Mouse (Mus musculus): ENCODE data around the gene H2-Ab1.
"Not testable (repeated sequence)": the region's sequence is repeated elsewhere in the genome, so short reads cannot be mapped to it uniquely, and the experiment has no call there.

Gene H2-Ab1

DNA sequence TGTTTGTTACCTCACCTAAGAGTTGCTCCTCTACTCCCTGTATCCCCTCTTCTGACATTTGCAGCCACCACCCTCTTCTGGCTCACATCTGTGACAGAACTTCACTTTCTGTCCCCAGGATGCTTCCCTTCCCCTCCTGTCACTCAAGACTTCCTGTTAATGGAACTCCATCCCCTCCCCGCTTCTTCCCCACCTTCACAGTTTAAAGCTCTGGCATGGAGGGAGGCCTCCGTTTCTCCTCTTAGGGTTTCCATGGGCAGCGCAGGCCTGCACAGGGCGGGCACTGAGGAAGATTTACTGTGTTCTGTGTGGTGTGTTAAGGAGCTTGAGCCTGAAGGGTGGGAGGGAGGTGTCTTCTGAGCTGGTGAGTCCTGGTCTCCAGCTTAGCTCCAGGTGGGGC is 50.7 kb downstream of the H2-Ab1 start:
- no peak for DNase-seq (ENCODE audit: low read depth, low spot score)

DNA sequence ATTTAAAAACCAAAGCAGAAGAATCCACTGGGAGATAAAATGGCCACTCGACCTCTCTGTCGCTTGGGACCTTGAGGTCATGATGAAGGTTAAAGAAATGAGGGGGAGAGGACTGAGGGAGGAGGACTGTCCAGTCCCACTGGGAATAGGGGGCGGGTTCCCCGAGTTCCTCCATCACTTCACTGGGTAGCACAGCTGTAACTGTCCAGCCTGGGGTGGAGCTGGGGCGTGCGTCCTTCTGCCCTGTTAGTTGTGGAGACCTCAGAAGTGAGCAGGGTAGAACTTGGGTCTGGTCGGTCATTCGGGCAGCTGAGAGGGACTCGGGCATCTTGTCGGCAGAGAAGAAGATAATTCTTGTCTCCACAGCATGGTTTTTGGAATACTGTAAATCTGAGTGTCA is 51.7 kb downstream of the H2-Ab1 start:
- no peak for DNase-seq (ENCODE audit: low read depth, low spot score)

DNA sequence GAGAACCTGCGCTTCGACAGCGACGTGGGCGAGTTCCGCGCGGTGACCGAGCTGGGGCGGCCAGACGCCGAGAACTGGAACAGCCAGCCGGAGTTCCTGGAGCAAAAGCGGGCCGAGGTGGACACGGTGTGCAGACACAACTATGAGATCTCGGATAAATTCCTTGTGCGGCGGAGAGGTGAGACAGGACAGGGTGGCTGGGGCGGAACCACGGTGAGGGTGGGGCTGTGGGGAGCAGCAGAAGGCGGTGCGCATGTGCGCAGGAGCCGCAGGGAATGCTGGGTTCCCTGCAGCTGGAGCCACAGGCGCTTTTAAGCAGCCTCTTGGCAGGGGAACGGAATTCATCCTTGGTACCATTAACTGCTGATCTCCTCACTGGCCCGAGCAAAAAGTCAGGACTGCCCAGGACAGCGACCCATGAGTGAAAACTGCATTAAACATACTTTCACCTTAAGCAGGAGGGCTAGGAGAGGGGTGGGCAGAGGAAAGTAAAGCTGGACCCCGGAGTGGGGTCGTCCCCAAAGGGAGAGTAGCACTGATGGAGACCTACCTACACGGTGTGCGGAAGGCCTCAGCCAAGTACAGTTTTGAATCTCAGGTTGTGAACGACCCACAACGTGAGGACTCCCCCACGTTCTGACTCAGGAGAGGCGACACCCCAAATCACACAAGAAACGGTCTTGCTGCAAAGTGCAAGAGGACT is 52.3 kb downstream of the H2-Ab1 start:
- no peak for DNase-seq (ENCODE audit: low read depth, low spot score)

DNA sequence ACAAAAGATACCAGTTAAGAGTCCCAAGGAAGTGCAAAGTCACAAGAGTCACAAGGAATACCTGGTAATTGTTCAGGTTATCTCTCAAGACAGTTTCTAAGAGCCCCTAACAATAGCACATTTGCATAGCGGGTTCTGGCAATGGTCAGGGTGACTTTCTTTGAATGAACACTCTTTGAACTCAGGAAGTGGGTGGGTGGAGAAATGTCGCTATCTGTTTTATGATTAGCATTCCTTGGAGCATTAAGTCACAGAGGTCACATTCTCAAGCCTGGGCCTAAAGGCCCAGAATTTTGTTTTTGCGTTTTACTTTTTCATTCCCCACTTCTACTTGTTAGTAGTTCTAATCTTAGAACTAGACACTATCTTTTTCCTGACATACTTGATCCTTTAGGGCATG is 53.0 kb downstream of the H2-Ab1 start:
- DNase-seq (ENCODE audit: low read depth, low spot score) = not testable (repeated sequence)

DNA sequence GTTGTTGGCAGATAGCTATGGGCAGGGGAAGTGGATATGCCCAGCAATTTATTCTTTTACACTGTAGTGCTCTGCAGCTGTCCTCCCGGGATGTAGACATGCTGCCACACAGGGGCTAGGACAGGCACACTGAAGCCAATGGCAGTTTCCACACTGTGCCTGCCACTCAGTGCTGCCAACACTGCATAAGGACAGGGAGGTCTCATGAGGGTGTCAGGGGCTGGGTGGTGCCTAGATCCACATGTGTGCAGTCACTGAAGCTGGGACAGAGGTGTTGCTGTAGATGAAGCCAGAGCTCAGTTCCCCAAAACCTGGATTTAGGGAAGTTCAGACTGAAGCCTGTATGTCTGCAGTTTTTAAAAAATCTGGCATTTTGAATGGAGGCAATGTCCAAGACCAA is 54.7 kb downstream of the H2-Ab1 start:
- DNase-seq (ENCODE audit: low read depth, low spot score) = no peak

DNA sequence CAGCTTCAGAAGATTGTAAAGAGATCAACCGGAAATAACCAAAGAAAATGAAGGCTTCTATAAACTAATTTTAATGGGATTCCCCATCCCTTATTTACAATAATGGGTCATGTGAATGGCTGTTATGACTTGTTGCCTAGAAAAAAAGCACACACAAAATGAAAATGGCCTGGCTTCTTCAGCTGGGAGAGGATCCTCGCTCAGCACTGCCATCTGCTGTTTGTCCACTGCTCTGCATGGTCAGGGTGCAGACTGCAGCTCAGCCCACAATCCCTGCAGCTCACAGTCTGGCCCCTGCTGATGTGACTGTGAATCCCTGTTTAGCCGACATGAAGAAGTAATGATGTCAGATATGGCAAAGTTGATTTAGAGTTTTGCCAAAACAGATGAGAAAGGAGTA is 55.9 kb downstream of the H2-Ab1 start:
- DNase-seq (ENCODE audit: low read depth, low spot score) = no peak

DNA sequence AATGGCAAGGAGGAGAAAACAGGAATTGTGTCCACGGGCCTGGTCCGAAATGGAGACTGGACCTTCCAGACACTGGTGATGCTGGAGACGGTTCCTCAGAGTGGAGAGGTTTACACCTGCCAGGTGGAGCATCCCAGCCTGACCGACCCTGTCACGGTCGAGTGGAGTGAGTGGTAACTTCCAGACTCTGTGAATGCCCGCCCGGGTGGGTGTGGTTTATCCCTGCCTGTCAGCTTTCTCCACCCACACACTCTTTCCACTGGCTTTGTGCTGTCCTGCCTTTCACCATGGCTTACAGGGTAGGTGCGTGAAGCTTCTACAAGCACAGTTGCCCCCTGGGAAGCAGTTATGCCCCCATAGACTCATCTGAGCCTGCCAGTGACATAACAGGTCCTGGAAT is 56.8 kb downstream of the H2-Ab1 start:
- DNase-seq (ENCODE audit: low read depth, low spot score) = no peak

DNA sequence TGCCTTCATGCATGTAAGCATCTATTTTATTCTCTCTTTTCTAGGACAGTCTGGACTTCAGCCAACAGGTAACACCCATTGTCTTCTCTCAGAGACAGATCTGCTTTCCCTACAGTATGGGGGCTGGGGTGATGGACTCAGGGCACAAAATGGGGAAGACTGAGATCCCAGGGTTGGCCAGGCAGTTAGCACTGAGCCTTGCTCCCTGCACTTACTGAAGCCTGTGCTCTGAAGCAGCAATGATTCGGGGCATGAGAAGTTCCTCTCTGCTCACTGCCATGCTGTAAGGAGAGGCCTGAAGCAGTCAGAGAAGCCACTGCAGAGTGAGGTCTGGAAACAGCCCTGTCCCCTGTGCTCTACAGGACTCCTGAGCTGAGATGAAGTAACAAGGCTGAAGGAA is 58.0 kb downstream of the H2-Ab1 start:
- DNase-seq (ENCODE audit: low read depth, low spot score) = no peak

DNA sequence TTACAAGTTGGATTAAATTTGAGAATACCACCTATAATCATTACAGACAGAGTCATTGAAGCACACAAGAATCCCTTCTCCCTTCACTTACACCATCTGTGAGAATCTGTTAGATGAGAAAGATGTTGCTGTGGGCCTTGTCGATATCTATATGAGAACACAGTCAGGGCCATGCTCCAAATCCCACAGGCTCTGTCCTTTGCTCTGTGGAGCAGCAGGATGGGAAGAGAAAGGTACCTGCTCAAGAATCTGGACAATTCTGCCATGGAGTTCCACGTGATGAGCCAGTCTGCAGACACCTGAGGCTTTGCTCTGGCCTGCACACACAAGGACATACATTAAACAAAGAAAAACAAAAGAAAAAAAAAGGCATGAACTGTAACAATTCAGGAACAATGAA is 59.2 kb downstream of the H2-Ab1 start:
- no peak for DNase-seq (ENCODE audit: low read depth, low spot score)

DNA sequence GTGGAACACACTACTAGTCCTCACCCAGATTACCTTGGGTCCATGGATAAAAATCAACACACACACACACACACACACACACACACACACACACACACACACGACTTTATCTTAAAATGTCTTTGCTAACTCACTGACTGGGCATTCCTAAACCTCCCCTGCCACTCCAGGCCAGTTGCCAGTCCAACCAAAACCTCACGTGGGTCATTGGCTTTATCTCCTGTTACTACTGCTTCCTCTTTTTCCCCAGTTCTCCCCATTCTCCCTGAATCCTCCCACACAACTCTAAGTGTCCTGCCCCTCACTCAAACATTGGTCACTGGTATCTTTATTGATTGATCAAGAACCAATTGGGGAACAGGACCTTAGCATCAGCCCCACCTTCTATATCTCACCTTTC is 59.8 kb downstream of the H2-Ab1 start:
- no peak for DNase-seq (ENCODE audit: low read depth, low spot score)
